Comparison of ENCODE assay signal across 8 mouse cellular contexts in genomic region chr7:110614133-110615063, GRCm38 (mm10). TPM values are rescaled to one million over a fixed set of nuclear protein-coding genes. Genes with fewer than 3 reads are reported as not detected.
DNase-seq lines count a peak whose midpoint lies in the region; ATAC-seq and TF ChIP-seq lines count a peak whose summit lies in the region.

Gene Sbf2, minus strand, starts transcription at chr7:110614922.

- H3K4me3 ChIP-seq in bone marrow, adult 2 months (replicated peaks; ENCODE audit: control insufficient read depth, low read depth, low read length), result peak within 1 kb of the TSS; percentile 55
- H3K4me3 ChIP-seq in forebrain, embryonic 12.5 days (replicated peaks), result peak within 1 kb of the TSS; percentile 92
- peak within 1 kb of the TSS; percentile 88 for H3K4me3 ChIP-seq in heart, embryonic 15.5 days
- H3K4me3 ChIP-seq in liver, embryonic 15.5 days (replicated peaks), result peak within 1 kb of the TSS; percentile 63
- peak within 1 kb of the TSS; percentile 93 for H3K4me3 ChIP-seq in neural tube, embryonic 15.5 days (replicated peaks)

- no peaks in the 10 kb centered on the region for H3K4me1 ChIP-seq in bone marrow, adult 2 months (ENCODE audit: control insufficient read depth, insufficient read depth, low read length)
- H3K4me1 ChIP-seq in forebrain, embryonic 12.5 days, result peaks cover 18% of the 10 kb centered on the region
- peaks cover 29% of the 10 kb centered on the region for H3K4me1 ChIP-seq in heart, embryonic 15.5 days (replicated peaks)
- H3K4me1 ChIP-seq in liver, embryonic 15.5 days (replicated peaks), result peaks cover 17% of the 10 kb centered on the region
- peaks cover 31% of the 10 kb centered on the region for H3K4me1 ChIP-seq in neural tube, embryonic 15.5 days

- H3K27me3 ChIP-seq in forebrain, embryonic 12.5 days, result peaks cover 11% of the 10 kb centered on the region; the same call in 1 of the 2 replicates
- no peaks in the 10 kb centered on the region for H3K27me3 ChIP-seq in heart, embryonic 15.5 days
- peaks cover 80% of the 10 kb centered on the region for H3K27me3 ChIP-seq in liver, embryonic 15.5 days
- H3K27me3 ChIP-seq in neural tube, embryonic 15.5 days (replicated peaks), result 0 out of 2 replicates have a peak, but pooled peaks cover 2% of the 10 kb centered on the region

- under 1% methylated on average over 122 of the region's 127 CpGs for WGBS in bone marrow, adult 2 months
- under 1% methylated on average over 91 of the region's 127 CpGs for WGBS in forebrain, embryonic 12.5 days
- WGBS in heart, embryonic 15.5 days, result under 1% methylated on average over 113 of the region's 127 CpGs
- under 1% methylated on average over 121 of the region's 127 CpGs for WGBS in liver, embryonic 15.5 days (ENCODE audit: insufficient replicate concordance)
- under 1% methylated on average over 86 of the region's 127 CpGs for WGBS in neural tube, embryonic 15.5 days

- no peaks in the 10 kb centered on the region for H3K9me3 ChIP-seq in forebrain, embryonic 12.5 days
- H3K9me3 ChIP-seq in heart, embryonic 15.5 days (replicated peaks), result no peaks in the 10 kb centered on the region
- H3K9me3 ChIP-seq in liver, embryonic 15.5 days (replicated peaks), result no peaks in the 10 kb centered on the region
- H3K9me3 ChIP-seq in neural tube, embryonic 15.5 days (replicated peaks), result no peaks in the 10 kb centered on the region

- no peak for TF ChIP-seq CTCF in bone marrow, adult 2 months (IDR thresholded peaks at IDR 0.05; ENCODE audit: control insufficient read depth, insufficient read depth, low read length)

- ATAC-seq in forebrain, embryonic 12.5 days (ENCODE audit: low FRiP score), result peak; percentile 92
- peak; percentile 92 for ATAC-seq in heart, embryonic 15.5 days (replicated peaks; ENCODE audit: insufficient number of reproducible peaks, insufficient read depth, low FRiP score, low read depth)
- ATAC-seq in liver, embryonic 15.5 days (ENCODE audit: insufficient read depth), result peak; percentile 81
- peak; percentile 90 for ATAC-seq in neural tube, embryonic 15.5 days (ENCODE audit: low FRiP score)

- no peak for TF ChIP-seq POLR2A in bone marrow, adult 2 months (IDR thresholded peaks at IDR 0.05; ENCODE audit: borderline replicate concordance, control insufficient read depth, low read depth, low read length)

- no peaks in the 10 kb centered on the region for H3K36me3 ChIP-seq in forebrain, embryonic 12.5 days (replicated peaks)
- H3K36me3 ChIP-seq in heart, embryonic 15.5 days, result no peaks in the 10 kb centered on the region
- no peaks in the 10 kb centered on the region for H3K36me3 ChIP-seq in liver, embryonic 15.5 days (replicated peaks)
- H3K36me3 ChIP-seq in neural tube, embryonic 15.5 days, result no peaks in the 10 kb centered on the region

- peak within 1 kb of the TSS; percentile 27; the same call in 1 of the 2 replicates for H3K27ac ChIP-seq in bone marrow, adult 2 months (ENCODE audit: control insufficient read depth, insufficient read depth, low read depth, low read length, poor library complexity)
- H3K27ac ChIP-seq in forebrain, embryonic 12.5 days, result peak within 1 kb of the TSS; percentile 98
- peak within 1 kb of the TSS; percentile 99 for H3K27ac ChIP-seq in heart, embryonic 15.5 days
- H3K27ac ChIP-seq in liver, embryonic 15.5 days (replicated peaks), result peak within 1 kb of the TSS; percentile 89
- peak within 1 kb of the TSS; percentile 99 for H3K27ac ChIP-seq in neural tube, embryonic 15.5 days (replicated peaks)

- H3K4me2 ChIP-seq in forebrain, embryonic 12.5 days, result peak within 1 kb of the TSS; percentile 91
- H3K4me2 ChIP-seq in heart, embryonic 15.5 days, result peak within 1 kb of the TSS; percentile 92
- H3K4me2 ChIP-seq in liver, embryonic 15.5 days, result peak within 1 kb of the TSS; percentile 71
- peak within 1 kb of the TSS; percentile 92 for H3K4me2 ChIP-seq in neural tube, embryonic 15.5 days

- peak; percentile 62 to 72 for DNase-seq in B cell, adult 2 months
- peak; percentile 88 to 96 for DNase-seq in kidney, postnatal 25 days
- peak; percentile 43 to 48 for DNase-seq in thymus, adult 18-20 months

- peak within 1 kb of the TSS; percentile 94 for H3K9ac ChIP-seq in forebrain, embryonic 12.5 days
- H3K9ac ChIP-seq in heart, embryonic 15.5 days, result peak within 1 kb of the TSS; percentile 93
- peak within 1 kb of the TSS; percentile 50 for H3K9ac ChIP-seq in liver, embryonic 15.5 days
- H3K9ac ChIP-seq in neural tube, embryonic 15.5 days (replicated peaks), result peak within 1 kb of the TSS; percentile 96

RNA-seq across cellular contexts. Expression of gene Sbf2, which starts in this region (rescaled TPM):
- polyA plus RNA-seq in bone marrow, adult 2 months (2011; ENCODE audit: insufficient read depth, insufficient read length, low replicate concordance, missing spikeins), result 3.4 and 11.1 TPM in 2 replicates
- 62.2 and 63.3 TPM in 2 replicates for polyA plus RNA-seq in forebrain, embryonic 12.5 days (2016; fragmentation: Nextera tagmentation; extraction: Ambion mirVana)
- 30.8 TPM in 2 replicates for polyA plus RNA-seq in heart, embryonic 15.5 days (2015; fragmentation: Nextera tagmentation; extraction: Ambion mirVana)
- polyA plus RNA-seq in liver, embryonic 15.5 days (2015; fragmentation: Nextera tagmentation; extraction: Ambion mirVana), result 5.3 and 7.1 TPM in 2 replicates
- 46.1 and 51.3 TPM in 2 replicates for polyA plus RNA-seq in neural tube, embryonic 15.5 days (2015; fragmentation: Nextera tagmentation; extraction: Ambion mirVana)

Comparison
In these comparisons a context has a peak if more than half of its experiments do, and no peak if none do; other contexts are left out.
1. Peak in every context shown above with its lines: DNase-seq, ATAC-seq, H3K4me3 ChIP-seq and H3K27ac ChIP-seq.
2. H3K27ac ChIP-seq: peak in every context shown above with its lines; median percentile 99 in heart, embryonic 15.5 days; 99 in neural tube, embryonic 15.5 days; 98 in forebrain, embryonic 12.5 days; 89 in liver, embryonic 15.5 days; 27 in bone marrow, adult 2 months.